Mouse (Mus musculus) limb, embryonic 14.5 days (tissue): Measurements from ENCODE around the gene Xylt1. TPM values are rescaled to one million over a fixed set of nuclear protein-coding genes. Genes with fewer than 3 reads are reported as not detected.

Source experiments
- ATAC-seq: fragments of 200-750 bp; cut with Nextera tagmentation; 2 replicates; pipeline ENCODE4 v1.8.0; 2017; ENCODE audit warnings: low read depth, moderate number of reproducible peaks, moderate TSS enrichment; ENCODE audit not compliant: low FRiP score
- DNase-seq: peaks from one replicate; pipeline ENCODE4 v3.0.0-alpha.2; 2015; ENCODE audit warnings: low spot score
- H3K27ac ChIP-seq: fragments of 300-500 bp; sonication (generic); replicated peaks from 2 replicates; pipeline ENCODE4 v1.5.1; 2014; ENCODE audit warnings: low read depth, mild to moderate bottlenecking, low read length, moderate library complexity, mixed read lengths
- H3K27me3 ChIP-seq: fragments of 300-500 bp; sonication (generic); 2 replicates; pipeline ENCODE4 v1.6.1; 2014; ENCODE audit warnings: low read length, mixed read lengths; ENCODE audit not compliant: control insufficient read depth, insufficient read depth
- H3K36me3 ChIP-seq: fragments of 300-500 bp; sonication (generic); 2 replicates; pipeline ENCODE4 v1.6.1; 2014; ENCODE audit warnings: mild to moderate bottlenecking, low read length, moderate library complexity, mixed read lengths; ENCODE audit not compliant: control insufficient read depth, insufficient read depth
- H3K4me1 ChIP-seq: fragments of 300-500 bp; sonication (generic); 2 replicates; pipeline ENCODE4 v1.6.1; 2014; ENCODE audit warnings: antibody characterized with exemption, low read length, mixed read lengths; ENCODE audit not compliant: control insufficient read depth, insufficient read depth
- H3K4me2 ChIP-seq: fragments of 300-500 bp; sonication (generic); replicated peaks from 2 replicates; pipeline ENCODE4 v1.6.1; 2014; ENCODE audit warnings: low read depth, mild to moderate bottlenecking, low read length, moderate library complexity; ENCODE audit not compliant: severe bottlenecking
- H3K4me3 ChIP-seq: fragments of 300-500 bp; sonication (generic); replicated peaks from 2 replicates; pipeline ENCODE4 v1.5.1; 2014; ENCODE audit warnings: low read length
- H3K9ac ChIP-seq: fragments of 300-500 bp; sonication (generic); 2 replicates; pipeline ENCODE4 v1.6.1; 2014; ENCODE audit warnings: mild to moderate bottlenecking, low read depth, low read length, moderate library complexity; ENCODE audit not compliant: severe bottlenecking
- H3K9me3 ChIP-seq: fragments of 300-500 bp; sonication (generic); 2 replicates; pipeline ENCODE4 v1.6.1; 2016; ENCODE audit warnings: low read length; ENCODE audit not compliant: control insufficient read depth
- POLR2A ChIP-seq: fragments of 200-500 bp; IDR thresholded peaks from 2 replicates; pipeline ENCODE4 v1.8.0; 2012; ENCODE audit warnings: inconsistent platforms, mild to moderate bottlenecking, moderate library complexity, borderline replicate concordance; ENCODE audit not compliant: insufficient read depth, insufficient read length; ENCODE audit errors: extremely low read depth
- WGBS: fragments of 180-500 bp; shearing (Covaris S2); extraction: QIAGEN DNeasy Blood & Tissue Kit; methylation state at CpG from one replicate; pipeline ENCODE4 v1.1.7; 2014; 5-methylcytosine and 5-hydroxymethylcytosine counted together
- polyA plus RNA-seq, 2 experiments: library from polyadenylated mRNA; depleted of rRNA in 1 of 2; stranded (reverse) in 1 of 2; unstranded in 1 of 2; fragments of >200 nt; fragmentation: Nextera tagmentation in 1 of 2; extraction: Ambion mirVana in 1 of 2; gene quantifications; 2 replicates each; pipeline versions ENCODE4 v1.2.1 to v1.2.3; 2012 to 2014

Xylt1 gene
- polyA plus RNA-seq, 2 experiments: 4.2 to 9.9 TPM

- Histone ChIP-seq H3K27me3 (no peaks in the 10 kb centered on the region), H3K4me1 (no peaks in the 10 kb centered on the region), H3K27ac (no peak overlapping the region), H3K9ac (no peak overlapping the region), H3K4me2 (no peak overlapping the region), H3K4me3 (no peak overlapping the region), H3K9me3 (no peaks in the 10 kb centered on the region), H3K36me3 (no peaks in the 10 kb centered on the region)
- DNase-seq (no peak), ATAC-seq (no peak)
- WGBS: 71% methylated on average over 9 of the region's 9 CpGs
- no peak for TF ChIP-seq POLR2A
Measured at GRCm38 (mm10) chr7:117563939-117564499, 183.2 kb downstream of the Xylt1 start.

GRCm38 (mm10) chr7:117564627-117565026 lies 183.8 kb downstream of the Xylt1 start:
- no peak overlapping the region for H3K4me2 ChIP-seq
- no peak overlapping the region for H3K9ac ChIP-seq
- TF ChIP-seq POLR2A: no peak
- no peaks in the 10 kb centered on the region for H3K9me3 ChIP-seq
- DNase-seq (no peak), ATAC-seq (no peak)
- H3K4me1 ChIP-seq: no peaks in the 10 kb centered on the region
- no peaks in the 10 kb centered on the region for H3K36me3 ChIP-seq
- no peak overlapping the region for H3K4me3 ChIP-seq
- no peaks in the 10 kb centered on the region for H3K27me3 ChIP-seq
- WGBS: 76% methylated on average over 4 of the region's 4 CpGs
- no peak overlapping the region for H3K27ac ChIP-seq

DNA sequence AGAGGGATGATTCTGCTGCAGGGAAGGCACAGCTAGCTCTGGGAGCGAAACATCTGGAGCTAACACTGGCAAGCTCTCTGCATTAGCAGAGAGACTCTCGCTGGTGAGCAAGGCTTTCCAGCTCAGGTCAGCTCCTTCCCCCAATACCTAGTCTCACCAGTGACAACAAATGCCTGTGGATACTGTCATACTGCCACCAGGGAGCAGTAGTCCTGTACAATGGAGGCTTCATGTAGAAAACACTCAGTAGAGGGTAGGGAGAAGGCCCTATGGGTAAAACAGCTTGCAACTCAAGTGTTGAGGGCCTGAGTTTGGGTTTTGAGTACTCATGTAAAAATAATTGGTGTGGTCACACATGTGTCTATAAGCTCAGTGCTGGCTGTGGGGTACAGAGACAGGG lies 185.3 kb downstream of the Xylt1 start:
- Histone ChIP-seq H3K4me1 (no peaks in the 10 kb centered on the region), H3K4me2 (no peak overlapping the region), H3K9ac (no peak overlapping the region), H3K27ac (no peak overlapping the region), H3K9me3 (no peaks in the 10 kb centered on the region), H3K36me3 (no peaks in the 10 kb centered on the region), H3K4me3 (no peak overlapping the region), H3K27me3 (no peaks in the 10 kb centered on the region)
- no peak for TF ChIP-seq POLR2A
- ATAC-seq (no peak), DNase-seq (no peak)
- WGBS: 69% methylated on average over 2 of the region's 2 CpGs

DNA sequence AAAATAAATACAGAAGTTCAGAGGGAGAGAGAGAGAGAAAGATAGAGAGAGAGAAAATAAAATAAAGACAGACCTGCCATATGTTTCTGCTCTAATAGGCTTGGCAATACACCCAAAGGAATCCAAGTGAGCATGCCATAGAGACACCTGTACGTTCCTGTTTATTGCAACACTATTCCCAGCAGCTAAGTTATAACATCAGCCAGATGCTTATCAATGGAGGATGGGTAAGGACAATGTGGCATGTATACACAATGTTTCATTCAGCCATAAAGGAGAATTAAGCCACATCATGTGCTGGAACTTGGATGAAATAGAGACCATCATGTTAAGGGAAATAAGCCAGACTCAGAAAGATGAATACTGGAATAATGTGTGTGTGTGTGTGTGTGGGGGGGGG lies 186.1 kb downstream of the Xylt1 start:
- H3K27me3 ChIP-seq: no peaks in the 10 kb centered on the region
- no peak for TF ChIP-seq POLR2A
- DNase-seq (no peak), ATAC-seq (no peak)
- no peak overlapping the region for H3K27ac ChIP-seq
- 68% methylated on average over 1 of the region's 1 CpGs for WGBS
- H3K4me1 ChIP-seq: peaks cover 5% of the 10 kb centered on the region; the same call in 1 of the 2 replicates
- H3K36me3 ChIP-seq: no peaks in the 10 kb centered on the region
- no peak overlapping the region for H3K4me2 ChIP-seq
- no peaks in the 10 kb centered on the region for H3K9me3 ChIP-seq
- H3K9ac ChIP-seq: no peak overlapping the region
- H3K4me3 ChIP-seq: no peak overlapping the region

GRCm38 (mm10) chr7:117567252-117567651 lies 186.5 kb downstream of the Xylt1 start:
- ATAC-seq: no peak
- Histone ChIP-seq H3K9ac (no peak overlapping the region), H3K4me3 (no peak overlapping the region), H3K9me3 (no peaks in the 10 kb centered on the region), H3K4me2 (no peak overlapping the region), H3K36me3 (no peaks in the 10 kb centered on the region), H3K4me1 (peaks cover 9% of the 10 kb centered on the region; the same call in 1 of the 2 replicates), H3K27me3 (no peaks in the 10 kb centered on the region), H3K27ac (no peak overlapping the region)
- 66% methylated on average over 5 of the region's 5 CpGs for WGBS
- no peak for TF ChIP-seq POLR2A
- DNase-seq: no peak
